Mouse (Mus musculus) Patski (cell line): ENCODE results near the gene Abcg2. TPM values are rescaled to one million over a fixed set of nuclear protein-coding genes. Genes with fewer than 3 reads are reported as not detected.

Experiments used
- ATAC-seq: fragments of 100-300 bp; one replicate; pipeline ENCODE4 v1.8.0; 2021
- CTCF ChIA-PET: fragments of 350-600 bp; sonication (Branson Sonifier 250); formaldehyde crosslinking; loops from one replicate; lab custom pipeline; 2022; ENCODE audit warnings: inconsistent platforms; lab: Charles Lee
- POLR2A ChIA-PET: fragments of 350-600 bp; sonication (Branson Sonifier 250); formaldehyde crosslinking; loops from one replicate; lab custom pipeline; 2022; ENCODE audit warnings: antibody characterized with exemption, inconsistent platforms; lab: Charles Lee
- DNase-seq: peaks from one replicate; pipeline ENCODE4 v3.0.0-alpha.2; 2011; ENCODE audit warnings: low read depth, low spot score
- H3K27me3 ChIP-seq: fragments of 371-371 bp; one replicate; pipeline ENCODE4 v1.5.1; 2021
- CTCF ChIP-seq: fragments of 100-300 bp; IDR thresholded peaks from one replicate; pipeline ENCODE4 v1.5.1; 2021
- in situ Hi-C: fragments of 300-500 bp; cut with MboI; formaldehyde crosslinking; loops from 3 replicates; pipeline ENCODE4 v1.11.1; 2018; ENCODE audit warnings: low pct_unique_long_range_greater_than_20kb, mixed read lengths
- polyA plus RNA-seq: library from polyadenylated mRNA; unstranded; gene quantifications from one replicate; pipeline ENCODE4 v1.2.3, GENCODE M21; 2021

The Abcg2 gene
- polyA plus RNA-seq, 1 experiment from 2014 or later, result 4.0 TPM

DNA sequence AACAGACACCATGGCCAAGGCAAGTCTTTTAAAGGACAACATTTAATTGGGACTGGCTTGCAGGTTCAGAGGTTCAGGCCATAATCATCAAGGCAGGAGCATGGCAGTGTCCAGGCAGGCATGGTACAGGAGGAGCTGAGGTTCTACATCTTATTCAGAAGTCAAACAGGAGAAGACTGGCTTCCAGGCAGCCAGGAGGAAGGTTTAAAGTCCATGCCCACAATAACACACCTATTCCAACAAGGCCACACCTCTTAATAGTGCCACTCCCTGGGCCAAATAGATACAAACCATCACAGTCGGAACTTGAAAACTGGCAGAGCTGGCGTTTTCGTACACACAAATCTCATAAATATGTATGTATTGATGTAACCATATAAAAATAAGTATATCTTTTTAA, 94.2 kb downstream of the Abcg2 start:
- CTCF ChIA-PET, result interaction anchor here (1.0 kb wide), 1 partner anchor 8 kb away, joined by 4 read pairs; no protein-coding TSS in a partner anchor

GRCm38 (mm10) chr6:58691584-58691983, 107.3 kb downstream of the Abcg2 start:
- no peak for DNase-seq
- in situ Hi-C loops, result no loop called here

More for the DNA sequence above, 94.2 kb downstream of the Abcg2 start:
- H3K27me3 ChIP-seq, result no peaks in the 10 kb centered on the region
- TF ChIP-seq CTCF, result no peak
- POLR2A ChIA-PET, result no interaction called here
- in situ Hi-C loops, result no loop called here
- DNase-seq, result no peak
- ATAC-seq, result no peak

GRCm38 (mm10) chr6:58694257-58694656, 109.9 kb downstream of the Abcg2 start:
- in situ Hi-C loops, result no loop called here
- CTCF ChIA-PET, result interaction anchor here (1.2 to 1.8 kb wide), 2 partner anchors 10 to 11 kb away, joined by 3 to 6 read pairs; no protein-coding TSS in a partner anchor
- POLR2A ChIA-PET, result no interaction called here
- H3K27me3 ChIP-seq, result no peaks in the 10 kb centered on the region
- no peak for DNase-seq
- no peak for ATAC-seq
- no peak for TF ChIP-seq CTCF

More at GRCm38 (mm10) chr6:58691584-58691983, 107.3 kb downstream of the Abcg2 start:
- no peak for ATAC-seq
- ChIA-PET CTCF (no interaction called here), POLR2A (no interaction called here)
- TF ChIP-seq CTCF, result no peak
- no peaks in the 10 kb centered on the region for H3K27me3 ChIP-seq

DNA sequence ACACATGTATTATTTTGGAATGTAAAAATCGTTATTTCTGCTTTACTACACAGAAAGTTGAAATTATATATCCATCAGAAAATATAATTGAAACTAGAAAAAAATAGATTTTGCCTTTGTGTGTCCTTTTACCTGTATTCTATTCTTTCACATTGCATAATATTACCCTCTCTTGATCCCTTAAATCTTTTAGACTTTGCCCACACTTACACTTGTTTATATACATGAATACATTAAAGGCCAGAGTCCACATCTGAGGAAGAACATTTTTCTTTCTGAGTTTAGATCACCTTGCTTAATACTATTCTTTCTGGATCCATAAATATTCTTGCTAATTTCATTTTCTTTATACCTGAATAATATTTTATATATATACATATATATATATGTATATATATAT, 110.4 kb downstream of the Abcg2 start:
- no peak for TF ChIP-seq CTCF
- no peak for ATAC-seq
- in situ Hi-C loops, result no loop called here
- H3K27me3 ChIP-seq, result no peaks in the 10 kb centered on the region
- ChIA-PET POLR2A (no interaction called here), CTCF (interaction anchor here (1.2 to 1.8 kb wide), 2 partner anchors 10 to 11 kb away, joined by 3 to 6 read pairs; no protein-coding TSS in a partner anchor)
- no peak for DNase-seq

DNA sequence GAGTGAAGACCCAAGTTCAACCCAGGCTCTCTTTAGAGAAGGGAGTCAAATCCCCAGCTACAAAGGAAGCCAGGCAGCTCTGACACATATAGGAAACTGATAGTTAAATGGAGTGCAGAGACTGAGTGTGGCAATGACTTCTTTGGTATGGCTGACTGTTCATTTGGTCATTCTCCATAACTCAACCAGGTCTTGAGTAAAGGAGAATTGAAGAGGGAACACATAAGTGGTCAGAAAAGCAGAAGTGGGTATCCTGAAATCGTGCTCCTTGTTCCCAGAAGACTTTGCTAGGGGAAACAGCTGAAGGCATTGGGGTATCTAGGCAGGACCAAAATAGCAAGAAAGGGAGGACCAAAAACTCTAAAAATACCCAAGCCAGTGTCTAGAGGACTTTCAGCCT, 126.0 kb downstream of the Abcg2 start:
- no peak for ATAC-seq
- POLR2A ChIA-PET, result no interaction called here

DNA sequence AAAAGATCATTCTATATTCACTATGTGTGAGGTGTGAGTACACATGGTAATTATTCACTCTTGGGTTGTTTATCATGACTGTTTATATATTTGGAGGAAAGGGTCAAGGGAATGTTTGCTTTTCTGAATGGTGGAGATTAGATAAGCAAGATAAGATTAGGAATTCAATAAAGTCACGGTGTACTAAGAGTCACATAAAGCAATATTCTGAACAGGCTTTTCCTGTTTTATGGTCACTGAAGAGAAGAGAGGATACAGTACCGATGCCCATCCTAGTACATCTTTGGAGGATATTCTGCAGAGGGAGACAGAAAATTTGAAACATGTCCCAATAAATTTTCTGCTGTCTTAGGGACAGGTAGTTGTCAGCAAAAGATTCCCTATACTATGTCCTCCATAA, 127.6 kb downstream of the Abcg2 start:
- no peak for ATAC-seq
- ChIA-PET CTCF (interaction anchor here (1.5 kb wide), 1 partner anchor 8 kb away, joined by 3 read pairs; no protein-coding TSS in a partner anchor), POLR2A (no interaction called here)
- in situ Hi-C loops, result no loop called here
- no peak for TF ChIP-seq CTCF
- H3K27me3 ChIP-seq, result no peaks in the 10 kb centered on the region
- no peak for DNase-seq

More for the DNA sequence above, 126.0 kb downstream of the Abcg2 start:
- no peaks in the 10 kb centered on the region for H3K27me3 ChIP-seq
- DNase-seq, result no peak
- CTCF ChIA-PET, result interaction anchor here (1.5 kb wide), 1 partner anchor 9 kb away, joined by 3 read pairs; no protein-coding TSS in a partner anchor
- in situ Hi-C loops, result no loop called here
- TF ChIP-seq CTCF, result no peak

DNA sequence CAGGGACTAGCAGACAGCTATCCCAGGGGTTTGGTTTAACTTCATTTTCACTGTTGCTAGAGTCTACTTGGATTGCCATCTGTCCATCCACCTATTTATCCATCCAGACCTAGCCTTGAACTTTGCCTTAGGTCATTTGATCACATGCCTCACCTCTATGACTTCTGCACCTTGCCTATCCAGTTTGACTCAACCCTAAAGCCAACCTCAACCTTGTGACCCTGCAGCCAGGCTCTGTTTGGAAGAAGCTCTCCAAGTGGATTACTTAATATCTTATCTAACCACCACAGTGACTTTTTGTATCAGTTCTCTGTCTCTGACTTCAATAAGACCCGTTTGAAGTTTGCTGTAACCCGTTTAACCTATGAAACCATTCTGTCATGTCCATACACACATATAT, 149.5 kb downstream of the Abcg2 start:
- TF ChIP-seq CTCF, result no peak
- ATAC-seq, result no peak
- no peaks in the 10 kb centered on the region for H3K27me3 ChIP-seq
- no peak for DNase-seq
- ChIA-PET POLR2A (no interaction called here), CTCF (no interaction called here)
- in situ Hi-C loops, result no loop called here

DNA sequence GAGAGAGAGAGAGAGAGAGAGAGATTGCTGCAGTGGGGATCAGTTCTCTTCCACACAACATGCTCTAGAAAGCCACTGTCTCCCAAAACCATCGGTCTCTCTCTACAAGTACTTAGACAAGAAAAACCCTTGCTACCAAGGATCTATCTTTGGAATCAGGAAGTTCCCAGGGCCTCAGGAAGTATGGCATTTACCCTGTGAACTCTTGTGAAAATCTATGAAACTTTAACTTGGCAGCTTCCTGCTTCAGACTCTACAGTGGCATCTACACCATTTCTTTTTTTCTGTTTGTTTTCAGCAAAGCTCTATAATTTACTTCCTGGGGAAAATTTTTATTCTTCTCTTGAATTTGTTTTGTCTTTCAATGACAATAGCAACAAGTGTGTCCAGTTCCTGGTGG, 150.8 kb downstream of the Abcg2 start:
- H3K27me3 ChIP-seq, result no peaks in the 10 kb centered on the region
- ChIA-PET POLR2A (no interaction called here), CTCF (no interaction called here)
- no peak for ATAC-seq
- TF ChIP-seq CTCF, result no peak
- no peak for DNase-seq
- in situ Hi-C loops, result no loop called here

Other genes starting within 250 kb of the Abcg2 start
- not detected for gene Vmn1r30, start 141.1 kb upstream of the Abcg2 start, polyA plus RNA-seq
- gene Vmn1r31, start 109.2 kb upstream of the Abcg2 start, polyA plus RNA-seq, result not detected
- gene Herc3, start 246.9 kb downstream of the Abcg2 start, polyA plus RNA-seq, result 27.1 TPM